ENCODE assay signal across 2 mouse cellular contexts in the genomic region with DNA sequence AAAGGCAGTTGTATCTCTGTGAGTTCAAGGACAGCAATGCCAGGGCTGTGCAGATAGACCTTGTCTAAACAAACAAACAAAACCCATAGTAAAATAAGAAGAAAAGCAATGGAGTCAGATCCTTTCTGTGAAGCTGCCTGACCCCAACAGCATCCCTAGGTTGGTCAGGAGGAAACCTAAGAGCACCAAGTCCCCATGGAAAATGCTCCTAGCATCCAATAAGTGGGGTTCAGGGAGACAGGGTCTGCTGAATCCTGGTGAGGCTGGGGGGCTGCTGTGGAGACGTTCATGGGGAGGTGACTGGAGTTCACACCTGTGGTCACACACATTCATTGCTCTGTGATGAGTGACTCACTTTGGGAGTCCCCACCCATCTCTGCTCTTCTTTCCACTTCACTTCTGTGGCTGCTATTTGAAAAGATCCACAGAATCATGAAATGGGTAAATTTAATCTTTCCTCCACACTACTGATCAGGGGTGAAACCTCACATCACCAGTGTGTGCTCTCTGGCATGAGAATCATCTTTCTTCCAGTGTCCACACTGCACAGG. TPM values are rescaled to one million over a fixed set of nuclear protein-coding genes. Genes with fewer than 3 reads are reported as not detected.
"Had no signal": no experiment of that assay in that cellular context is flagged by ENCODE, and none has a peak within 500 bp of the region (broad histone marks: within the 10 kb centered on the region; RNA-seq: fewer than 3 reads in every experiment).

No protein-coding gene starts in this region.

RNA-seq across cellular contexts. Expression of gene H2-Q6, which starts 12.8 kb away (rescaled TPM):
- polyA plus RNA-seq: myocyte had no signal

RNA-seq across cellular contexts. Expression of gene H2-Q10, which starts 32.4 kb away (rescaled TPM):
- polyA plus RNA-seq: midbrain, embryonic 14.5 days had no signal
